Mouse (Mus musculus): Measurements from ENCODE around the gene Acox2. TPM values are rescaled to one million over a fixed set of nuclear protein-coding genes. Genes with fewer than 3 reads are reported as not detected.

Acox2 gene
- polyA plus RNA-seq, 1 experiment from 2014 or later = 74.1 TPM

DNA sequence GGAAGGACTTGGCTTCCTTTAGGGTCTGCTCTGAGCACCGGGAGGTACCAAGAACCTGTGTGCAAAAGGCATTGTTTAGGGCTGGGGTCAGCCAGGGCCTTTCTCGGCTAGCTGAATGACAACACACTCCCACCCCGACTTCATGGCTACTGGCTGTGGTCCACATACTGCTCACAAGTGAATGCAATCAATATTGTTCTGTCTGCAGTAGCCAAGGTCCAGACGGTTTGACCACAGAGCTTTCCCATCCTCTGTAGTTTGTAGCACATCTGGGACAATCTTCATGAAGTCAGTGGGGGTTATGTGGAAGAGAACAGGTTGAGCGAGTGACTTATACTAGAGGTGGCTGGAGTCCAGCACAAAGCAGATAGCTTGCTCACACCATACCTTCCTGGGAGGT is 2.3 kb downstream of the Acox2 start:
- H3K27ac ChIP-seq (ENCODE audit: low read length) = peak overlapping the region; percentile 62
- WGBS (ENCODE audit: insufficient replicate concordance) = 41% methylated on average over 5 of the region's 5 CpGs
- ATAC-seq (ENCODE audit: low read depth) = peak; percentile 14; the same call in 1 of the 2 replicates

DNA sequence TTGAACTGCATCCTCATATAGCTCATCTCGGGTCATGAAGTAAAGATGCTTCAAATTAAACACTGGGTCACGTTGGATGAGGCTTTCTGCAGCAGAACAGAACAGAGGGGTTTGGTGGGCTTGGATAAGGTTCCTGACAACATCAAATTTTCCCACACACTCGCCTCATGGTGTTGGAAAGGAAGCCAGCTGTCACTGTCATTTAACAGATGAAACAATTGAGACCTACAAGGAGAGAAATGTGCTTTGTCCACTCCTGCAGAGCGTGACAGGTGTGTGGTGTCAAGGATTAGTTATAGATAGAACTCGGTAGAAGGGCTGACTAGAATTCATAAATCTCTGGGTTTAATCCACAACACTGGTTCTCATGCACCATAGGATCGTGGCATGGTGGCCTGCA is 3.1 kb downstream of the Acox2 start:
- no peak for ATAC-seq (ENCODE audit: low read depth)
- Histone ChIP-seq H3K4me1 (ENCODE audit: control insufficient read depth, low read depth, low read length) (no peaks in the 10 kb centered on the region; the same call in none of the 2 replicates), H3K27me3 (ENCODE audit: control insufficient read depth, insufficient read depth, low read depth, low read length) (no peaks in the 10 kb centered on the region), H3K4me2 (ENCODE audit: low read depth, low read length) (peak overlapping the region; percentile 42), H3K9me3 (replicated peaks; ENCODE audit: control insufficient read depth, low read length) (no peaks in the 10 kb centered on the region), H3K36me3 (ENCODE audit: control insufficient read depth, insufficient read depth) (no peaks in the 10 kb centered on the region), H3K4me3 (ENCODE audit: low read depth, low read length) (no peak overlapping the region), H3K27ac (ENCODE audit: low read length) (no peak overlapping the region), H3K9ac (ENCODE audit: low read depth, low read length) (no peak overlapping the region)
- WGBS (ENCODE audit: insufficient replicate concordance) = 52% methylated on average over 6 of the region's 6 CpGs

More for the DNA sequence above, 2.3 kb downstream of the Acox2 start:
- H3K36me3 ChIP-seq (ENCODE audit: control insufficient read depth, insufficient read depth) = no peaks in the 10 kb centered on the region
- H3K4me3 ChIP-seq (ENCODE audit: low read depth, low read length) = peak overlapping the region; percentile 37
- H3K9ac ChIP-seq (ENCODE audit: low read depth, low read length) = peak overlapping the region; percentile 42
- no peaks in the 10 kb centered on the region; the same call in none of the 2 replicates for H3K4me1 ChIP-seq (ENCODE audit: control insufficient read depth, low read depth, low read length)
- H3K27me3 ChIP-seq (ENCODE audit: control insufficient read depth, insufficient read depth, low read depth, low read length) = no peaks in the 10 kb centered on the region
- peak overlapping the region; percentile 42 for H3K4me2 ChIP-seq (ENCODE audit: low read depth, low read length)
- no peaks in the 10 kb centered on the region for H3K9me3 ChIP-seq (replicated peaks; ENCODE audit: control insufficient read depth, low read length)

DNA sequence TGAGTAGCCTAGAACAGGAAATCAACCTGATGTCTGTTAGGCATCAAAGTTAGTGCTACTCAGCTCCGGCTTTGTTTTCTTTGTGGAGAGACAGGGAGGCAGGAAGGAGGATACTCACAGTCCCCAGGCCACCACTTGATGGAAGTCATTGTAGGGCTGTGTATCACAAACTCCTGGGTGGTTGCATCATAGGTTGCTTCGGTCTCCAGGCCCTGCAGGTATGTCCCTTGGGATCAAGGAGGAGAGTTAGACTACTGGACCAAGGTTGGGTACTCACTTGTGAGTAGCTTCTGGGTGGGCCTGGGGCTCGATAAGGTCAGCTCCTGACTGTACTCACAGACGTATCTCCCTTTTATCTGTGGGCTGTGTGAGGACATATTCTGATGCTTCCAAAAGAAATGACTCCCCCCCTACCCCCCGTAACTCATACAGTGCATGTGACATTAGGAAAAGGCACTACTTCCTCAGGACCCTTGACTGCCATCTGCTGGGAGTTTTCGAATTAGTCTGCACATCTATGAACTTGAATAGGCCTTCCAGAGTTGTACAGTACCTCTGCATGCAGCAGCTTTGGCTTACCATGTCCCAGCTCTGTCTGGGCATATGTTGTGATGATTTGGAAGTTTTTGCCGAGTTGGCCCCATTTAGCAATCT is 4.0 kb downstream of the Acox2 start:
- no peak overlapping the region for H3K27ac ChIP-seq (ENCODE audit: low read length)
- no peaks in the 10 kb centered on the region; the same call in 1 of the 2 replicates for H3K4me1 ChIP-seq (ENCODE audit: control insufficient read depth, low read depth, low read length)
- no peak overlapping the region for H3K9ac ChIP-seq (ENCODE audit: low read depth, low read length)
- 46% methylated on average over 7 of the region's 7 CpGs for WGBS (ENCODE audit: insufficient replicate concordance)
- no peaks in the 10 kb centered on the region for H3K27me3 ChIP-seq (ENCODE audit: control insufficient read depth, insufficient read depth, low read depth, low read length)
- no peaks in the 10 kb centered on the region for H3K9me3 ChIP-seq (replicated peaks; ENCODE audit: control insufficient read depth, low read length)
- no peaks in the 10 kb centered on the region for H3K36me3 ChIP-seq (ENCODE audit: control insufficient read depth, insufficient read depth)
- no peak for ATAC-seq (ENCODE audit: low read depth)
- no peak overlapping the region for H3K4me3 ChIP-seq (ENCODE audit: low read depth, low read length)
- no peak overlapping the region for H3K4me2 ChIP-seq (ENCODE audit: low read depth, low read length)

- WGBS (ENCODE audit: insufficient replicate concordance) = 76% methylated on average over 8 of the region's 8 CpGs
- no peak for ATAC-seq (ENCODE audit: low read depth)
- Histone ChIP-seq H3K9me3 (replicated peaks; ENCODE audit: control insufficient read depth, low read length) (no peaks in the 10 kb centered on the region), H3K4me2 (ENCODE audit: low read depth, low read length) (no peak overlapping the region), H3K27ac (ENCODE audit: low read length) (no peak overlapping the region), H3K4me1 (ENCODE audit: control insufficient read depth, low read depth, low read length) (no peaks in the 10 kb centered on the region; the same call in 1 of the 2 replicates), H3K9ac (ENCODE audit: low read depth, low read length) (no peak overlapping the region), H3K4me3 (ENCODE audit: low read depth, low read length) (no peak overlapping the region), H3K27me3 (ENCODE audit: control insufficient read depth, insufficient read depth, low read depth, low read length) (no peaks in the 10 kb centered on the region), H3K36me3 (ENCODE audit: control insufficient read depth, insufficient read depth) (no peaks in the 10 kb centered on the region; the same call in 1 of the 2 replicates)
Observed at GRCm38 (mm10) chr14:8251330-8251885, 7.7 kb downstream of the Acox2 start.

GRCm38 (mm10) chr14:8250141-8250871 is 8.8 kb downstream of the Acox2 start:
- Histone ChIP-seq H3K9ac (ENCODE audit: low read depth, low read length) (no peak overlapping the region), H3K4me2 (ENCODE audit: low read depth, low read length) (no peak overlapping the region), H3K4me1 (ENCODE audit: control insufficient read depth, low read depth, low read length) (no peaks in the 10 kb centered on the region), H3K4me3 (ENCODE audit: low read depth, low read length) (no peak overlapping the region), H3K27ac (ENCODE audit: low read length) (no peak overlapping the region), H3K36me3 (ENCODE audit: control insufficient read depth, insufficient read depth) (no peaks in the 10 kb centered on the region; the same call in 1 of the 2 replicates), H3K27me3 (ENCODE audit: control insufficient read depth, insufficient read depth, low read depth, low read length) (no peaks in the 10 kb centered on the region), H3K9me3 (replicated peaks; ENCODE audit: control insufficient read depth, low read length) (no peaks in the 10 kb centered on the region)
- no peak for ATAC-seq (ENCODE audit: low read depth)
- 58% methylated on average over 9 of the region's 9 CpGs for WGBS (ENCODE audit: insufficient replicate concordance)

DNA sequence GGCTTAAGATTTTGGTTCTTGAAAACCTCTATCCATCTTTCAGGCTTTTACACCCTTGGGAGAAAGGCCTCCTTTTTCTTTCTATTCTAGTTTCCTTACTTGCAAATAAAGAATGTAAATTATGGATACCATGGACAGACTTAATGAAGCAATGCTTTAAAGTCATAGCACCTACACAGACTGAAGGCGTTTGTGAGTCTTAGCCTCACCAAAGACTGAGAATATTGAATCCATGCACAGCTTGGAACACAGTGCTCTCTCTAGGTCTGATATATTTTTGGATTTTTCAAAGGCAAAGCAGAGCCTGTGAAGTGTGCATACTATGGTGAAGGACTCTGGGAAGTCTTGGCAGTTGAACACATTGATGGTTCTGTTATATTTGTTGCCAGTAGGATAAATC is 9.9 kb downstream of the Acox2 start:
- WGBS (ENCODE audit: insufficient replicate concordance) = 50% methylated on average over 1 of the region's 1 CpGs
- H3K27ac ChIP-seq (ENCODE audit: low read length) = no peak overlapping the region
- H3K27me3 ChIP-seq (ENCODE audit: control insufficient read depth, insufficient read depth, low read depth, low read length) = no peaks in the 10 kb centered on the region
- H3K4me2 ChIP-seq (ENCODE audit: low read depth, low read length) = no peak overlapping the region
- H3K36me3 ChIP-seq (ENCODE audit: control insufficient read depth, insufficient read depth) = no peaks in the 10 kb centered on the region; the same call in 1 of the 2 replicates
- no peak overlapping the region for H3K4me3 ChIP-seq (ENCODE audit: low read depth, low read length)
- H3K4me1 ChIP-seq (ENCODE audit: control insufficient read depth, low read depth, low read length) = no peaks in the 10 kb centered on the region
- H3K9ac ChIP-seq (ENCODE audit: low read depth, low read length) = no peak overlapping the region
- H3K9me3 ChIP-seq (replicated peaks; ENCODE audit: control insufficient read depth, low read length) = no peaks in the 10 kb centered on the region
- ATAC-seq (ENCODE audit: low read depth) = no peak

DNA sequence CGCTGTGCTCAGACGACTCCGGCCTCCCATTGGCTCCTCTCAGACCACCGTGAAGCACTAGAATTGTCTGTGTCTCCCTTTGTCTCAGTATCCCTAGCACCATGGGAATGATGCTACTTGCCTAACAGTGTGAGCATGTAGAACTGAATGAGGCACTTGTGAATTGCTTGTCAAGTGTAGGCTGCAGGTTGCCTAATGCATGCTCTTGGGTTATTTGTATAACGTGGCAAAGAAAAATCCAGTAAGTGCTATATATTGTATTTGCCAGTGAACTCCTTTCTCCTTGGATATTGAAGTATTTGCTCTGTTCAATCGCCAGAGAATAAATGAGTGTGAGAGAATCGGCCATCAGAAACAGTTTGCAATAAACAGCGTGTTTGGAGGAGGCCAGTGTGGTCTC is 12.3 kb downstream of the Acox2 start:
- ATAC-seq (ENCODE audit: low read depth) = no peak
- no peak overlapping the region for H3K9ac ChIP-seq (ENCODE audit: low read depth, low read length)
- no peak overlapping the region for H3K27ac ChIP-seq (ENCODE audit: low read length)

GRCm38 (mm10) chr14:8244211-8244611 is 14.9 kb downstream of the Acox2 start:
- Histone ChIP-seq H3K4me1 (ENCODE audit: control insufficient read depth, low read depth, low read length) (peaks cover 4% of the 10 kb centered on the region; the same call in 1 of the 2 replicates), H3K9ac (ENCODE audit: low read depth, low read length) (no peak overlapping the region), H3K4me2 (ENCODE audit: low read depth, low read length) (no peak overlapping the region), H3K9me3 (replicated peaks; ENCODE audit: control insufficient read depth, low read length) (no peaks in the 10 kb centered on the region), H3K36me3 (ENCODE audit: control insufficient read depth, insufficient read depth) (no peaks in the 10 kb centered on the region; the same call in 1 of the 2 replicates), H3K27me3 (ENCODE audit: control insufficient read depth, insufficient read depth, low read depth, low read length) (no peaks in the 10 kb centered on the region), H3K27ac (ENCODE audit: low read length) (peak overlapping the region; percentile 85), H3K4me3 (ENCODE audit: low read depth, low read length) (no peak overlapping the region)
- peak; percentile 88 for ATAC-seq (ENCODE audit: low read depth)
- WGBS (ENCODE audit: insufficient replicate concordance) = 60% methylated on average over 5 of the region's 5 CpGs

More for the DNA sequence above, 12.3 kb downstream of the Acox2 start:
- Histone ChIP-seq H3K36me3 (ENCODE audit: control insufficient read depth, insufficient read depth) (no peaks in the 10 kb centered on the region; the same call in 1 of the 2 replicates), H3K4me2 (ENCODE audit: low read depth, low read length) (no peak overlapping the region), H3K27me3 (ENCODE audit: control insufficient read depth, insufficient read depth, low read depth, low read length) (no peaks in the 10 kb centered on the region), H3K4me1 (ENCODE audit: control insufficient read depth, low read depth, low read length) (peaks cover 4% of the 10 kb centered on the region; the same call in 1 of the 2 replicates), H3K4me3 (ENCODE audit: low read depth, low read length) (no peak overlapping the region), H3K9me3 (replicated peaks; ENCODE audit: control insufficient read depth, low read length) (no peaks in the 10 kb centered on the region)
- 70% methylated on average over 8 of the region's 8 CpGs for WGBS (ENCODE audit: insufficient replicate concordance)

All from liver, embryonic 16.5 days (tissue).